Mouse (Mus musculus) E14TG2a.4 (cell line): ENCODE data around the gene Erg.

Experiments
- CTCF ChIP-seq: conservative IDR thresholded peaks from 2 replicates; pipeline ENCODE4 v1.5.1; 2014; ENCODE audit warnings: low read length
- NANOG ChIP-seq: IDR thresholded peaks from 2 replicates; pipeline ENCODE4 v1.6.1; 2014; ENCODE audit warnings: borderline replicate concordance, low read length, mixed read lengths
- POU5F1 ChIP-seq: IDR thresholded peaks from 2 replicates; pipeline ENCODE4 v1.6.1; 2014; ENCODE audit warnings: low read length, borderline replicate concordance

DNA sequence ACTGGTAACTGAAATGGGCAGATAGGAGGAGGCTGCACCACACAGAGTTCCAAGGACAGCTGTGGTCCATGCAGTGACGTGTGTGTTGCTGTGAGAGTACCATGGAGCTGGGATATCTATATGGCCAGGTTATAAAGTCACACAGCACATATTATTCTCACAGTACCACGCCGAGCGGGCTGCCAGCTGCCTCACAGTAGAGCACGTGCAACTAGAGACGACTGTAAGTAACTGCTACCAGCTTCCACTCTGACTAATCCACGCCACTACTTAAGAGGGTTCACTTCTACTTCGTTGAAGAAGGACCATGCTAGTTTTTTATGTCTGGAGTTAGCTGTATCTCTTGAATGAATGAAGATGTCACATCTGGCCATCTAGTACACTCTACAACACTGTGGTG, 66.9 kb downstream of the Erg start:
- no peak for TF ChIP-seq CTCF
- no peak for TF ChIP-seq NANOG
- TF ChIP-seq POU5F1, result no peak
